Mouse (Mus musculus) liver, embryonic 11.5 days (tissue): Measurements from ENCODE around the gene Hivep3. TPM values are rescaled to one million over a fixed set of nuclear protein-coding genes. Genes with fewer than 3 reads are reported as not detected.

Experiments used
- ATAC-seq: fragments of 200-750 bp; cut with Nextera tagmentation; replicated peaks from 2 replicates; pipeline ENCODE4 v1.8.0; 2017; ENCODE audit warnings: moderate number of reproducible peaks, mild to moderate bottlenecking, moderate TSS enrichment, moderate library complexity; ENCODE audit not compliant: low FRiP score
- DNase-seq: peaks from one replicate; pipeline ENCODE4 v3.0.0-alpha.2; 2017; ENCODE audit warnings: low spot score
- H3K27ac ChIP-seq: fragments of 300-500 bp; sonication (generic); 2 replicates; pipeline ENCODE4 v1.5.1; 2014; ENCODE audit warnings: mild to moderate bottlenecking, low read depth, low read length, control low read depth
- H3K27me3 ChIP-seq: fragments of 300-500 bp; sonication (generic); replicated peaks from 2 replicates; pipeline ENCODE4 v1.6.1; 2014; ENCODE audit warnings: low read length, mixed read lengths; ENCODE audit not compliant: control insufficient read depth, insufficient read depth
- H3K36me3 ChIP-seq: fragments of 300-500 bp; sonication (generic); 2 replicates; pipeline ENCODE4 v1.6.1; 2014; ENCODE audit warnings: mild to moderate bottlenecking, low read length, moderate library complexity, mixed read lengths; ENCODE audit not compliant: control insufficient read depth, insufficient read depth
- H3K4me1 ChIP-seq: fragments of 300-500 bp; sonication (generic); replicated peaks from 2 replicates; pipeline ENCODE4 v1.6.1; 2014; ENCODE audit warnings: low read length, mixed read lengths; ENCODE audit not compliant: control insufficient read depth, insufficient read depth
- H3K4me2 ChIP-seq: fragments of 300-500 bp; sonication (generic); 2 replicates; pipeline ENCODE4 v1.6.1; 2014; ENCODE audit warnings: mild to moderate bottlenecking, control low read depth, moderate library complexity
- H3K4me3 ChIP-seq: fragments of 300-500 bp; sonication (generic); 2 replicates; pipeline ENCODE4 v1.5.1; 2014; ENCODE audit warnings: low read depth, low read length, control low read depth
- H3K9ac ChIP-seq: fragments of 300-500 bp; sonication (generic); 2 replicates; pipeline ENCODE4 v1.6.1; 2014; ENCODE audit warnings: low read depth, low read length, control low read depth
- H3K9me3 ChIP-seq: fragments of 300-500 bp; sonication (generic); 2 replicates; pipeline ENCODE4 v1.6.1; 2016; ENCODE audit warnings: low read length, inconsistent platforms, mixed read lengths; ENCODE audit not compliant: control insufficient read depth
- WGBS: fragments of 180-500 bp; shearing (Covaris S2); extraction: QIAGEN DNeasy Blood & Tissue Kit; methylation state at CpG from one replicate; pipeline ENCODE4 v1.1.7; 2014; 5-methylcytosine and 5-hydroxymethylcytosine counted together
- polyA plus RNA-seq: library from polyadenylated mRNA; unstranded; fragments of >200 nt; fragmentation: Nextera tagmentation; extraction: Ambion mirVana; gene quantifications from 2 replicates; pipeline ENCODE4 v1.2.1, GENCODE M21; 2014

Hivep3 gene
- polyA plus RNA-seq, 1 experiment from 2014 or later: 2.7 TPM

- Histone ChIP-seq H3K9me3 (no peaks in the 10 kb centered on the region), H3K4me1 (no peaks in the 10 kb centered on the region), H3K4me2 (no peak overlapping the region), H3K4me3 (no peak overlapping the region), H3K27ac (no peak overlapping the region), H3K9ac (no peak overlapping the region), H3K36me3 (no peaks in the 10 kb centered on the region), H3K27me3 (no peaks in the 10 kb centered on the region)
- ATAC-seq (no peak), DNase-seq (no peak)
- 80% methylated on average over 3 of the region's 3 CpGs for WGBS
Measured at GRCm38 (mm10) chr4:119777146-119777545, 43.6 kb downstream of the Hivep3 start.

DNA sequence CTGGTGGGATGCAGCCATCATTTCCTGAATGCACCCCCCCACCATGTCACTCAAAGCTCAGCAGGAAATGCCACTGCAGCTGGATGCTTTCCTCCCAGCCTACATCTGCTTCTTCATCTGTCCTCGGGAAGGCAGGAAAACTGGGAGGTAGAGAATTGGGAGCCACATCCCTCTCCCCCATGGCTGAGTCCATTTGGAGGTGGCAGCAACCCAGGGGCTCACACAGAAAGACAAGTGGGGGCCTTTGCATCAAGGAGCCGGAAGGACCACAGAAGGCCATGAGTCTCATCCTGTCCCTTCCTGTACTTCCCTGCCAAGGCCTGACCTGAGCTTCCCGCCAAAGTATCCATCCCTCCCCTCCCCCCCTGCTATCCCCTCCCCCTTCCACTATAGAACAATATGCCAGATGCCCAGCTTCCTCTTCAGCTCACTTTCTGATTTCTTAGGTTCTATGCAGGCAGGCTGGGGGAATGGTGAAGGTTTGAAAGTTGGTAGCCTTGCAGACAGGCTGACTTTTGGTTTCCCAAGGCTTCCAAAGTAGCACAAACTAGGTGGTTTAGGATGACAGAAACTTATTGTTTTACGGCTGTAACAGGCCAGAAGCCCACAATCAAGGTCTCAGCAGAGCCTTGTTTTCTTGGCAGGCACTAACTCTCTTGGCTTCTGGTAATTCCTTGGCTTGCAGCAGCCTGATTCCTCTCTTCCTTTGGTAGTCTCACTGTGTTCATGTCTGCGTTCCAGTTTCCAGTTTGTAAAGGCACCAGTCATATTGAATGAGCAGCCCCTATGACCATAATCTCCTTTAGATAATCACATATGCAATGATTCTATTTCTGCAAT lies 46.2 kb downstream of the Hivep3 start:
- ATAC-seq (no peak), DNase-seq (no peak)
- 53% methylated on average over 5 of the region's 5 CpGs for WGBS
- no peaks in the 10 kb centered on the region for H3K27me3 ChIP-seq
- H3K9me3 ChIP-seq: no peaks in the 10 kb centered on the region
- no peaks in the 10 kb centered on the region for H3K4me1 ChIP-seq
- H3K36me3 ChIP-seq: no peaks in the 10 kb centered on the region
- H3K27ac ChIP-seq: no peak overlapping the region
- no peak overlapping the region for H3K9ac ChIP-seq
- H3K4me2 ChIP-seq: no peak overlapping the region
- H3K4me3 ChIP-seq: no peak overlapping the region

DNA sequence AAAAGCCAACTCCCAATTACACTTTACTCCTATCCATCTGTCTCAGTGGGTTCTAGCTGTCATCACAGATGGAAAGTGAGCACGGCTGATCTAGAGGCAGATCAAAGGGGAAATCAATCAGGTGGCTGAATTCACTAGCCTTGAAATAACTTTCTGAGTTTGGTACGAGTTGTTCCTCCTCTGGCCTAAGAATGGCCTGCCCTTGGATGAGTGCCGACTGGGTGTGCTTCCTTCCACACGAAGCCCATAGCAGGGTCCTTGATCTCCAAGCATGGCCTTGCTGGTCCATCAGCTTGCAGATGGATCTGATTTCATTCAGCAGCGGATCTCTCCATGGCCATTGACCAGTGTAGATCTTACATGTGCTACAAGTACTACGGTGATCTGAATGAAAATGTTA lies 47.3 kb downstream of the Hivep3 start:
- Histone ChIP-seq H3K4me2 (no peak overlapping the region), H3K36me3 (no peaks in the 10 kb centered on the region), H3K9ac (no peak overlapping the region), H3K9me3 (no peaks in the 10 kb centered on the region), H3K27me3 (no peaks in the 10 kb centered on the region), H3K4me3 (no peak overlapping the region), H3K4me1 (no peaks in the 10 kb centered on the region), H3K27ac (no peak overlapping the region)
- WGBS: 79% methylated on average over 6 of the region's 6 CpGs
- DNase-seq: no peak
- no peak for ATAC-seq

DNA sequence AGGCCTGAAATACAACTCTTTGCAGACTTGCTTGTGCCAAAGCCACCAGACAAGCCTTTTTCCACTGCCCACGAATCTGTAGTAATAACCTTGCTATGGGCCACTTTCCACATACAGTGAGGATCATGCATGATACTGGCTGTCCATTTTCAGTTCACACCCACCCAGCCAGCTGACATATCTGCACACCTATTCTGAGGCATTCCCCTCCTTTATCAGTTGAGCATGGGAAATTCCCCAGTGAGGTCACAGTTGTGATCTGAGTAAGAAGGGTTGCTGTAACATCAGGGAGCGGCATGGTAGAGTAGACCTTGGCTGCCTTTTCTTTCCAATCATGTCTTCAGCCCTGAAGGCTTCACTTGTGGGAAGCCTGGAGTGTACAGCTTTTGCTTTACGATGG lies 51.4 kb downstream of the Hivep3 start:
- Histone ChIP-seq H3K36me3 (no peaks in the 10 kb centered on the region), H3K4me1 (no peaks in the 10 kb centered on the region), H3K9me3 (no peaks in the 10 kb centered on the region), H3K27ac (no peak overlapping the region), H3K4me2 (no peak overlapping the region), H3K27me3 (no peaks in the 10 kb centered on the region), H3K9ac (no peak overlapping the region), H3K4me3 (no peak overlapping the region)
- DNase-seq (no peak), ATAC-seq (no peak)
- 82% methylated on average over 3 of the region's 3 CpGs for WGBS

- Histone ChIP-seq H3K27me3 (no peaks in the 10 kb centered on the region), H3K4me3 (no peak overlapping the region), H3K9ac (no peak overlapping the region), H3K4me1 (no peaks in the 10 kb centered on the region), H3K36me3 (no peaks in the 10 kb centered on the region), H3K4me2 (no peak overlapping the region), H3K27ac (no peak overlapping the region), H3K9me3 (no peaks in the 10 kb centered on the region)
- WGBS: 57% methylated on average over 2 of the region's 2 CpGs
- no peak for ATAC-seq
- DNase-seq: no peak
Measured at GRCm38 (mm10) chr4:119786307-119786706, 52.7 kb downstream of the Hivep3 start.

DNA sequence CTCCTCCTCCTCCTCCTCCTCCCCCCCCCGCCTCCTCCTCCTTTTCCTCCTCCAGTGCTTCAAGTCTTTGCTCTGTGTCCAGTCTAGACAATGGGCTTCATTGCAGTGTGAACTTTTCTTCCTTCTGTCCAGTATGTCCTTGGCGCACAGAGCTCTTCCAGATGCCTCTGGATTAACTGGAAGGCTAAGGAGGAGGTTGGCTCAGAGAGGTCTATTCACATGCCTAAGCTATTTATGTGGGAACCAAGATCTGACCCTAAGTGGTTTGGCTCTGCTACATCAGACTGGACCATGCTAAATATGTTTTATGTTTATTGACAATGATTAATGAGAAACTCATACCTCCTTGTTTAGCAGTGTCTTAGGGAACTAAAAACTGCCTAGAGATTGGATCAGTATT lies 53.1 kb downstream of the Hivep3 start:
- 50% methylated on average over 1 of the region's 2 CpGs for WGBS
- H3K4me2 ChIP-seq: no peak overlapping the region
- H3K36me3 ChIP-seq: no peaks in the 10 kb centered on the region
- no peaks in the 10 kb centered on the region for H3K4me1 ChIP-seq
- no peak overlapping the region for H3K9ac ChIP-seq
- no peak for DNase-seq
- H3K27me3 ChIP-seq: no peaks in the 10 kb centered on the region
- no peak overlapping the region for H3K27ac ChIP-seq
- H3K4me3 ChIP-seq: no peak overlapping the region
- no peaks in the 10 kb centered on the region for H3K9me3 ChIP-seq
- ATAC-seq: no peak

DNA sequence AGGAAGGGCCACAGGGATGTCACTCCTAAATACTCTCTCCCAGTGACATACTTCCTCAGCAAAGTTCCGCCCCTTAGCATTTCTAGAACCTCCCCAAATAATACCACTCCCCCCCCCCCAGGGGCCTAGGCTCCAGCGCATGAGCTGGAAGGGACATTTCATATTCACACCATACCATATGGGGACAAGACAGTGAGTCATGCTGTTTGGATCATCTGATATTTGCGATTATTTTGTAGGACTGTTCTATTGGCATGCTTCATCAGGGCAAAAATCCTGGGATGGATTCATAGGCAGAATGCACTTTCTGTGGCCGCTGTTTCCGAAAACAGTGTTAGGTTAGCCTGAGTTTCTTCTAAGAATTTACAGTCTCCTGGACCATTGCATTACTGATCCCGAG lies 55.2 kb downstream of the Hivep3 start:
- no peak overlapping the region for H3K4me2 ChIP-seq
- no peaks in the 10 kb centered on the region for H3K36me3 ChIP-seq
- ATAC-seq (no peak), DNase-seq (no peak)
- H3K4me1 ChIP-seq: no peaks in the 10 kb centered on the region
- H3K9ac ChIP-seq: no peak overlapping the region
- H3K27ac ChIP-seq: no peak overlapping the region
- no peaks in the 10 kb centered on the region for H3K27me3 ChIP-seq
- no peak overlapping the region for H3K4me3 ChIP-seq
- H3K9me3 ChIP-seq: no peaks in the 10 kb centered on the region
- 90% methylated on average over 6 of the region's 6 CpGs for WGBS

DNA sequence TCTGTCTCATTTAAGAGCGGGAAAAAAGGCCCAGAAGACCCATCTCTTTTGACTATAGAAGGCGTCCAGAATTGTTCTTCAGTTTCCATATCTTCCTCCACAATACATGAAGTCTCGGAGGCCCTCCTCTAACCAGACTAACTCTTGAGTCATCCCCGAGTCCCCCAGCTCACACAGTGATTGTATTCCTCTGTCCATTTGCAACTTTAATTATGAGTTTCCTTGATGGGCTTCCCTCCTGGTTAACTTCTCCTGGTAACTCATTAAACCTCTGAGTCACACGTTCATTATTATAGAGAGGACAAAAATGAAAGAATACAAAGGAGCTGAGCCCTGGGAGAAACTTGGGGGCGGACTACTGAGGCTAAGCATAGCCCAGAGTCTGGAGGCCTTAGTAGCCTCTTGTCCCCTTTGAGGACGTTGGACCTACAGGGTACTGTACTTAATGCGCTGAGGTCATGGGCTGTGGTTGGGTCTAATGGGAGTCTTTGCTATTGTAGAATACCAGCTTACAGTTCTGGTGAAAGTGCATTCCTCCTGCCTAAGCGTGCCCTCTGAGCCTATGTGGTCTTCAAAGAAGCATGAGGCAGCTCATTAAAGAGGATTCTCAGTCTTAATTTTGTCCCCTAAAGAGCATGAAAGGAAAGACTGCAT lies 56.0 kb downstream of the Hivep3 start:
- Histone ChIP-seq H3K27ac (no peak overlapping the region), H3K9ac (no peak overlapping the region), H3K36me3 (no peaks in the 10 kb centered on the region), H3K4me1 (no peaks in the 10 kb centered on the region), H3K4me2 (no peak overlapping the region), H3K27me3 (no peaks in the 10 kb centered on the region), H3K4me3 (no peak overlapping the region), H3K9me3 (no peaks in the 10 kb centered on the region)
- 78% methylated on average over 9 of the region's 9 CpGs for WGBS
- DNase-seq: no peak
- ATAC-seq: no peak

GRCm38 (mm10) chr4:119798891-119799290 lies 65.3 kb downstream of the Hivep3 start:
- Histone ChIP-seq H3K4me1 (no peaks in the 10 kb centered on the region), H3K27me3 (no peaks in the 10 kb centered on the region), H3K9me3 (no peaks in the 10 kb centered on the region), H3K27ac (no peak overlapping the region), H3K36me3 (no peaks in the 10 kb centered on the region), H3K9ac (no peak overlapping the region), H3K4me2 (no peak overlapping the region), H3K4me3 (no peak overlapping the region)
- no peak for DNase-seq
- ATAC-seq: no peak
- WGBS: 64% methylated on average over 3 of the region's 3 CpGs
